Mouse (Mus musculus) kidney, postnatal 0 days (tissue): Measurements from ENCODE around the gene Fam20a. TPM values are rescaled to one million over a fixed set of nuclear protein-coding genes. Genes with fewer than 3 reads are reported as not detected.

Source experiments
- ATAC-seq: fragments of 200-750 bp; cut with Nextera tagmentation; replicated peaks from 2 replicates; pipeline ENCODE4 v1.8.0; 2017; ENCODE audit warnings: low read depth, moderate number of reproducible peaks, moderate TSS enrichment, moderate library complexity; ENCODE audit not compliant: low FRiP score
- DNase-seq: peaks from one replicate; pipeline ENCODE4 v3.0.0-alpha.2; 2016; ENCODE audit warnings: low spot score
- H3K27ac ChIP-seq: fragments of 300-500 bp; sonication (generic); 2 replicates; pipeline ENCODE4 v1.5.1; 2014; ENCODE audit warnings: mild to moderate bottlenecking
- H3K27me3 ChIP-seq: fragments of 300-500 bp; sonication (generic); 2 replicates; pipeline ENCODE4 v1.6.1; 2014; ENCODE audit warnings: low read length, mixed read lengths; ENCODE audit not compliant: insufficient read depth
- H3K36me3 ChIP-seq: fragments of 300-500 bp; sonication (generic); 2 replicates; pipeline ENCODE4 v1.6.1; 2014; ENCODE audit warnings: low read length, mixed read lengths; ENCODE audit not compliant: insufficient read depth
- H3K4me1 ChIP-seq: fragments of 300-500 bp; sonication (generic); replicated peaks from 2 replicates; pipeline ENCODE4 v1.6.1; 2014; ENCODE audit warnings: antibody characterized with exemption, low read length, mixed read lengths; ENCODE audit not compliant: insufficient read depth
- H3K4me2 ChIP-seq: fragments of 300-500 bp; sonication (generic); 2 replicates; pipeline ENCODE4 v1.6.1; 2014; ENCODE audit warnings: mild to moderate bottlenecking, low read length, moderate library complexity, mixed read lengths
- H3K4me3 ChIP-seq: fragments of 300-500 bp; sonication (generic); replicated peaks from 2 replicates; pipeline ENCODE4 v1.5.1; 2014; ENCODE audit warnings: low read depth, low read length
- H3K9ac ChIP-seq: fragments of 300-500 bp; sonication (generic); 2 replicates; pipeline ENCODE4 v1.6.1; 2014; ENCODE audit warnings: low read depth, low read length
- H3K9me3 ChIP-seq: fragments of 300-500 bp; sonication (generic); replicated peaks from 2 replicates; pipeline ENCODE4 v1.6.1; 2016; ENCODE audit warnings: low read length, inconsistent platforms, mixed read lengths
- CTCF ChIP-seq: IDR thresholded peaks from 2 replicates; pipeline ENCODE4 v1.5.1; 2016; ENCODE audit warnings: antibody characterized with exemption, low read depth, mild to moderate bottlenecking, moderate library complexity
- WGBS: fragments of 180-500 bp; shearing (Covaris S2); extraction: QIAGEN DNeasy Blood & Tissue Kit; methylation state at CpG from one replicate; pipeline ENCODE4 v1.1.7; 2014; 5-methylcytosine and 5-hydroxymethylcytosine counted together
- polyA plus RNA-seq: library from polyadenylated mRNA; unstranded; fragments of >200 nt; fragmentation: Nextera tagmentation; extraction: Ambion mirVana; gene quantifications from 2 replicates; pipeline ENCODE4 v1.2.1, GENCODE M21; 2015

The Fam20a gene
- polyA plus RNA-seq, 1 experiment from 2014 or later: 5.8 TPM

DNA sequence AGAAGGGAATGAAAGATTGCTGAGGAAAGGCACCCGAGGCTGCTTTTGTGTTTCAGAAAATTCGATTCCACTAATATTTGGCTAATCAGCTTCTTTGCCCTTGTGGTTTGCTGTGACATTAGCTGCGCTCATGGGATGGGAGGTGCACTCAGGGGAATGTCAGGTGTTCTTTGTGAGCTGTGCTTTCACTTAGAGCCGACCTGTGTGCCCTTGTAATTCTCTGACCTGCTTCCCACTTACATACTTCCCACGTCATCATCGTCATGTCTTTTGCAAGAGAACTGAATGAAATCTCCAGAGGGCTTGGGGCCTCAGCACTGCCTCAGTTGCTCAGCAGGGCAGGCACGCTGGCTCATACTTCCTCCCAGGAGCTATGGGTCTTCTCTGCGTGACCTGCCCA, 68.9 kb downstream of the Fam20a start:
- Histone ChIP-seq H3K9ac (no peak overlapping the region), H3K27me3 (no peaks in the 10 kb centered on the region), H3K9me3 (no peaks in the 10 kb centered on the region), H3K4me2 (peak overlapping the region; percentile 70), H3K4me3 (0 out of 2 replicates have a peak overlapping the region, but pooled peaks have one; percentile 4), H3K4me1 (peaks cover 26% of the 10 kb centered on the region), H3K27ac (no peak overlapping the region), H3K36me3 (peaks cover 16% of the 10 kb centered on the region; the same call in 1 of the 2 replicates)
- TF ChIP-seq CTCF: no peak
- no peak for ATAC-seq
- 62% methylated on average over 8 of the region's 8 CpGs for WGBS
- DNase-seq: no peak

DNA sequence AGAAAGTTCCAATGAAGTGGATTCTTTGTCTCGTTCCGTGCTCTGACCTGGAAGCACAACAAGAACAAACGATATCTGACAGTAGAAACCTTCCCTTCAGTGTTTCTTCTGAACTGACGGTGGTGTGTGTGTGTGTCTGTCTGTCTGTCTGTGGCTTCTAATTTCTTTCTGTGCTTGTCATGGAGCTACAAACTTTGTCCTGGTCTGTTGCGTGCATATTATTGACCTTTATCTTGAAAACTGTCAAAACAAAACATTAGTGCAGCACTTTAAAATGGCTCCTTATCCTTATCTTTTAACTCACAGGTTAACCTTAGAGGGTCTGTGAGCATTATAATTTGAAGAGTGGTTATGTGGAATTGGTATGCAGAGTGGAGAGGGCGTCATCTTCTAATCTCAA, 69.6 kb downstream of the Fam20a start:
- TF ChIP-seq CTCF: no peak
- Histone ChIP-seq H3K4me1 (peaks cover 26% of the 10 kb centered on the region), H3K4me2 (peak overlapping the region; percentile 70), H3K9ac (peak overlapping the region; percentile 97; the same call in 1 of the 2 replicates), H3K4me3 (peak overlapping the region; percentile 97), H3K27me3 (no peaks in the 10 kb centered on the region), H3K36me3 (peaks cover 16% of the 10 kb centered on the region; the same call in 1 of the 2 replicates), H3K9me3 (no peaks in the 10 kb centered on the region), H3K27ac (no peak overlapping the region)
- no peak for DNase-seq
- 34% methylated on average over 6 of the region's 6 CpGs for WGBS
- no peak for ATAC-seq

DNA sequence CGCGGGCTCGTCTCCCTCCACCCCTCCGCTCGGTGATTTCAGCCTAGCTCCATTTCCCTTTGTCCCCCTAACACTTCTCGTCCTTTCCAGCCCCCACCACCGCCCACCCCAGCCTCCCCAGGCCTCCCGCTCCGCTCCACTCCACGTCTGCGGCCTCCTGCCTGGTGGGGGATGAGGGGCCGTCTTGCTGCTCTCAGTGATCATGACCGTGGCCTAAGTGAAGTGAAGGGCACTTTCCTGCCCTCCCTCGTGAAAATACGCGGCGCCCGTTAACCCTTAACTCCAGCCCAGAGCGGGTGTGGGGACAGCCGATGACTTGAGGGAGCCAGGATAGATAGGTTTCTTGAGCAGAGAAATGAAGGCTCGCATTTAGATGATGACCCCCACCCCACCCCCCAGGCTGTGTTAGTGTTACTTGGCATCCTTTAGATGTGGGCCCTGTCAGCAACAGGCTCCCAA, 70.5 kb downstream of the Fam20a start:
- H3K4me1 ChIP-seq: peaks cover 26% of the 10 kb centered on the region
- under 1% methylated on average over 21 of the region's 21 CpGs for WGBS
- no peaks in the 10 kb centered on the region for H3K9me3 ChIP-seq
- H3K27me3 ChIP-seq: no peaks in the 10 kb centered on the region
- H3K4me3 ChIP-seq: peak overlapping the region; percentile 97
- peak overlapping the region; percentile 98 for H3K27ac ChIP-seq
- peaks cover 13% of the 10 kb centered on the region; the same call in 1 of the 2 replicates for H3K36me3 ChIP-seq
- 0 out of 2 replicates have a peak, but pooled peaks have one; percentile 13 for ATAC-seq
- DNase-seq: peak; percentile 59
- no peak for TF ChIP-seq CTCF
- peak overlapping the region; percentile 70 for H3K4me2 ChIP-seq
- H3K9ac ChIP-seq: peak overlapping the region; percentile 97

DNA sequence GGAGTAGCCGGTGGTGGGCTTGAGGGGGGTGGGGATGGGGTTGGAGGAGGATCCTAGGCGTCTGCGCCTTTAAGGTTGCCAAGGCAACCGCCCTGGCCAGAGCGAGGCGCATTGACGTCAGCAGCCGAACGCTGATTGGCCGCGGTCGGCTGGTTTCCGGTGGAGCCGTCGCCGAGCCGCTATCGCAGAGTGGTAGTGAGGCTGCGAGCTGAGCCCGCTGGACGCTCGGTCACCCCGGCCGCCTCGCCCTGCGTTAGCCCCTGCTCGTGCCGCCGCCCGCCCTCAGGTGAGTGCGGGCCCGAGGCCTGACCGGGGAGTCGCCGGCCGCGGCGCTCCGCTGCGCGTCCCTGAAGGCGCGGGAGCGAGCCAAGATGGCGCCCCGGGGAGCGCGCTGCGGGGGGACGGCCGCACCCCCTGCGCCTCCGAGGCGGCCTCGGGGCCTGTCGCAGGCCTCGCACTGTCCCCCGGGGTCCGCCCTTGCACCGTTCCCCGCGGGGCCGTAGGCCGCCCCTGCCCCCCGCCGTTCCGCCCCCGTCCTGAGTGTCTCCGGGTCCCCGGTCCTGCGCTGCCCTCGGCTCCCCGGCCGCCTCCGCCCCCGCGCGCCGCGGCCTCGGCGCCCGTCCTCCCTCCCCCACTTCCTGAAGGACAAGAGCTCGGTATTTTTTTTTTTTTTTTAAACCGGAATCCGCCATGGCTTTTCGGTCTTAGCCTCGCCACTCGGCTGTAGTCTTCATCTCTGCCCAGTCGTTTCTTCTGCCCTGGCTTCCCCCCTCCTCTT, 71.1 kb downstream of the Fam20a start:
- H3K9ac ChIP-seq: peak overlapping the region; percentile 97
- H3K4me1 ChIP-seq: peaks cover 26% of the 10 kb centered on the region
- H3K4me3 ChIP-seq: peak overlapping the region; percentile 97
- H3K4me2 ChIP-seq: peak overlapping the region; percentile 70
- no peak for TF ChIP-seq CTCF
- H3K36me3 ChIP-seq: peaks cover 8% of the 10 kb centered on the region; the same call in 1 of the 2 replicates
- H3K9me3 ChIP-seq: no peaks in the 10 kb centered on the region
- H3K27me3 ChIP-seq: no peaks in the 10 kb centered on the region
- WGBS: under 1% methylated on average over 64 of the region's 90 CpGs
- peak overlapping the region; percentile 98 for H3K27ac ChIP-seq
- peak; percentile 95 for DNase-seq
- peak; percentile 95 for ATAC-seq

DNA sequence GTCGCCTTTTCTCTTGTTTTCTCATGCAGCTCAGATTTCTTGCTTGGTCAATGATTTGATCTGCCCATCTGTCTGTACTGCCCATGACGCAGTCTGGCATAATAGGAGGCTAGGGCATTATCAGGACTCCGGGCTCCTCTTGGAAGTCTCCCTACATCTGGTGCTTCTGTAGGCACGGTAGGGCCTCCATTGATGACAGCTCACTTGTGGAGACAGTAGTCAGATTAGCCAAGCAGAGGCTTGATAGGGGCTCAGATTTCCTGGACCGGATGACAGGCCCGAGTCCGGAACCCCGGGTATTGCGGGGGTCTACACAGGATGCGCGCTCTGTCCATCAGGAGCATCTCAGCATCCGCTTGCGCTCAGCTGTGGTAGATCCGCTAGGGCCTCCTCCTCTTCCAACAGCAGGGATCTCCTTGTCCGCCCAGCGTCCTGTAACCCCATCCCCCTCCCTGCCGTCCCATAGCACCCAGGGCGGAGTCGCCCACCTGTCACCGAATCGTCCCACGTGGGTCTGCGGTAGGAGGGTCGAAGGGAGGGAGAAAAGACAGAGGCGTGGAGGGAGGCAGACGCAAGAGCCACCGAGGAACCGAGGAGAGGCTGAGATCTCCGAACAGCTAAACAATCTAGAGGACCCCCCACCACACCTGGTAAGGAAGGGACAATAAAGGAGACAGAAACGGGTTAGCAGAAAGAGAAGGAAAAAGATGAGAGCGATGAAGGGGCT, 71.9 kb downstream of the Fam20a start:
- Histone ChIP-seq H3K9ac (peak overlapping the region; percentile 97), H3K27ac (peak overlapping the region; percentile 98), H3K4me3 (peak overlapping the region; percentile 97), H3K27me3 (no peaks in the 10 kb centered on the region), H3K9me3 (no peaks in the 10 kb centered on the region), H3K4me2 (peak overlapping the region; percentile 70), H3K4me1 (peaks cover 26% of the 10 kb centered on the region), H3K36me3 (peaks cover 8% of the 10 kb centered on the region; the same call in 1 of the 2 replicates)
- 0 out of 2 replicates have a peak, but pooled peaks have one; percentile 1 for TF ChIP-seq CTCF
- ATAC-seq (peak; percentile 68), DNase-seq (peak; percentile 88)
- 1% methylated on average over 31 of the region's 31 CpGs for WGBS

DNA sequence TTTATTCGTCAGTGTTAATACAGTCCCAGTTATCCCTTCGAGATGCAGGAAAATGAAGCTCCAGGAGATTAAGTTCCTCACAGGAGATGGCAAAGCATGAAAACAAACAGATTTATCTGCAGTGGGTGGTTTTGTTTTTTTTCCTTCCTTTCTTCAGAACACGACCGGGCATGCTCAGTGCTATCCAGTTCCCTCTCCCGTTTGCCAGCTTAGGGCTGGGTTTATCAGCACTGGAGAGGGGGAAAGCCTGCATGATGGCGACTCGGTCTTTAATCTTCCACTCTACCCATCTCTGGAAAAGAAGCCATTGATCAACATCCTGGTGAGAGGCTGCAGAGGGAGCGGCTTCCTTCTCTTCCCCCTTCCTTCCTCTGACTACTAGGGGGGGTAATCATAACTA, 72.9 kb downstream of the Fam20a start, which contains the start of gene Prkar1a:
Prkar1a (plus strand) TSS at position 200 of the 400 bp plus-strand sequence.
- H3K27ac ChIP-seq: peak within 1 kb of the TSS; percentile 98
- 24% methylated on average over 8 of the region's 8 CpGs for WGBS
- H3K4me1 ChIP-seq: peaks cover 26% of the 10 kb centered on the region
- H3K36me3 ChIP-seq: peaks cover 4% of the 10 kb centered on the region; the same call in 1 of the 2 replicates
- H3K9ac ChIP-seq: peak within 1 kb of the TSS; percentile 97; the same call in 1 of the 2 replicates
- DNase-seq: peak; percentile 27
- ATAC-seq: no peak
- TF ChIP-seq CTCF: no peak
- H3K27me3 ChIP-seq: no peaks in the 10 kb centered on the region
- no peaks in the 10 kb centered on the region for H3K9me3 ChIP-seq
- H3K4me2 ChIP-seq: peak within 1 kb of the TSS; percentile 70
- H3K4me3 ChIP-seq: peak within 1 kb of the TSS; percentile 97
